Mouse (Mus musculus): ENCODE measurements around the gene Olfr228. TPM values are rescaled to one million over a fixed set of nuclear protein-coding genes. Genes with fewer than 3 reads are reported as not detected.

Gene Olfr228
- polyA plus RNA-seq, 1 experiment from 2014 or later: not detected

Other genes with a start within 250 kb of the Olfr228 start
- gene Olfr1048, start 247.1 kb downstream of the Olfr228 start, polyA plus RNA-seq (2014; fragmentation: Nextera tagmentation; extraction: Ambion mirVana): not detected in 2 replicates
- gene Olfr1049, start 229.1 kb downstream of the Olfr228 start, polyA plus RNA-seq (2014; fragmentation: Nextera tagmentation; extraction: Ambion mirVana): not detected in 2 replicates
- not detected in 2 replicates for gene Olfr1051, start 208.3 kb downstream of the Olfr228 start, polyA plus RNA-seq (2014; fragmentation: Nextera tagmentation; extraction: Ambion mirVana)
- gene Olfr1052, start 194.9 kb downstream of the Olfr228 start, polyA plus RNA-seq (2014; fragmentation: Nextera tagmentation; extraction: Ambion mirVana): not detected in 2 replicates
- not detected in 2 replicates for gene Olfr1053, start 172.1 kb downstream of the Olfr228 start, polyA plus RNA-seq (2014; fragmentation: Nextera tagmentation; extraction: Ambion mirVana)
- not detected in 2 replicates for gene Olfr1054, start 152.0 kb downstream of the Olfr228 start, polyA plus RNA-seq (2014; fragmentation: Nextera tagmentation; extraction: Ambion mirVana)
- gene Olfr1055, start 137.1 kb downstream of the Olfr228 start, polyA plus RNA-seq (2014; fragmentation: Nextera tagmentation; extraction: Ambion mirVana): not detected in 2 replicates
- not detected in 2 replicates for gene Olfr1056, start 124.9 kb downstream of the Olfr228 start, polyA plus RNA-seq (2014; fragmentation: Nextera tagmentation; extraction: Ambion mirVana)
- not detected in 2 replicates for gene Olfr1057, start 109.0 kb downstream of the Olfr228 start, polyA plus RNA-seq (2014; fragmentation: Nextera tagmentation; extraction: Ambion mirVana)
- gene Olfr1058, start 98.8 kb downstream of the Olfr228 start, polyA plus RNA-seq (2014; fragmentation: Nextera tagmentation; extraction: Ambion mirVana): 0.15 TPM in 1 of 2 replicates, not detected in the other
- gene Olfr1061, start 73.3 kb downstream of the Olfr228 start, polyA plus RNA-seq (2014; fragmentation: Nextera tagmentation; extraction: Ambion mirVana): not detected in 2 replicates
- gene Olfr1062, start 60.6 kb downstream of the Olfr228 start, polyA plus RNA-seq (2014; fragmentation: Nextera tagmentation; extraction: Ambion mirVana): not detected in 2 replicates
- gene Olfr1065, start 36.8 kb downstream of the Olfr228 start, polyA plus RNA-seq (2014; fragmentation: Nextera tagmentation; extraction: Ambion mirVana): not detected in 2 replicates
- gene Olfr1066, start 31.1 kb downstream of the Olfr228 start, polyA plus RNA-seq (2014; fragmentation: Nextera tagmentation; extraction: Ambion mirVana): not detected in 2 replicates
- not detected in 2 replicates for gene Olfr1076, start 21.1 kb upstream of the Olfr228 start, polyA plus RNA-seq (2014; fragmentation: Nextera tagmentation; extraction: Ambion mirVana)
- not detected in 2 replicates for gene Olfr1079, start 55.1 kb upstream of the Olfr228 start, polyA plus RNA-seq (2014; fragmentation: Nextera tagmentation; extraction: Ambion mirVana)
- gene Olfr1080, start 70.8 kb upstream of the Olfr228 start, polyA plus RNA-seq (2014; fragmentation: Nextera tagmentation; extraction: Ambion mirVana): not detected in 2 replicates
- not detected in 2 replicates for gene Olfr1082, start 111.6 kb upstream of the Olfr228 start, polyA plus RNA-seq (2014; fragmentation: Nextera tagmentation; extraction: Ambion mirVana)
- not detected in 2 replicates for gene Olfr1084, start 152.3 kb upstream of the Olfr228 start, polyA plus RNA-seq (2014; fragmentation: Nextera tagmentation; extraction: Ambion mirVana)
- not detected in 2 replicates for gene Olfr1085, start 174.6 kb upstream of the Olfr228 start, polyA plus RNA-seq (2014; fragmentation: Nextera tagmentation; extraction: Ambion mirVana)
- gene Olfr1086, start 192.7 kb upstream of the Olfr228 start, polyA plus RNA-seq (2014; fragmentation: Nextera tagmentation; extraction: Ambion mirVana): not detected in 2 replicates
- gene Olfr1087, start 211.0 kb upstream of the Olfr228 start, polyA plus RNA-seq (2014; fragmentation: Nextera tagmentation; extraction: Ambion mirVana): not detected in 2 replicates
- not detected in 2 replicates for gene Olfr1089, start 246.3 kb upstream of the Olfr228 start, polyA plus RNA-seq (2014; fragmentation: Nextera tagmentation; extraction: Ambion mirVana)